Comparison of ENCODE assay signal across 8 mouse cellular contexts in the genomic region with DNA sequence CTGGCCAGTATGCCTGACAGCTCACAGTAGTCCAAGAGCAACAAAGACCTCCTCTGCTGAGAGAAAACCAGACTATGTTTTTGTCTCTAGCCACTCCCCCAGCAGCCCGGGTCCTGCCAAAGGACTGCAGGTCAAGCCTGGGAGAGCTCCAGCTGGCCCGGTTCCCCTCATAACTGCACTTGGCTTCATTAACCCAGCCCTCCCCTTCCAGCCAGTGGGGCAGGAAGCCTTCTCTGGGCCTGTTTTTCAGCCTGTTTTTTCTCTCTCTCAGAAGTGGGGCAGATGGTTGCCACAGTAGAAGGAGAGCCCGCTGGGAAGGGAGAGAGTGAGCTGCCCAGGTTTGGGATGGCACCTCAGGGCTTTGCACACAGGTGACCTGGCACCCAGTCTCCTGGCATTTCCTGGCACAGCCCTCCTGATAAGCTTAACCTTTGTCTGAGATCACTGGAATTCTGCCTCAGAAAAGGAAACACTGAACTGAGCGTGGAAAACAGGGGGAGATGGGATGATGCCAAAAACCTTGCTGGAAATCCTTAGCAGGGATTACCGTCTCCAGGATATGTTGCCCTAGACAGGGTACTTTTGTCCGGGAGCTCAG.
DNase-seq lines count a peak whose midpoint lies in the region; ATAC-seq lines count a peak whose summit lies in the region.

No protein-coding gene starts in this region.

- peaks cover 39% of the 10 kb centered on the region for H3K4me1 ChIP-seq in neural tube, embryonic 13.5 days (replicated peaks)
- peaks cover 16% of the 10 kb centered on the region for H3K4me1 ChIP-seq in forebrain, embryonic 14.5 days (ENCODE audit: control insufficient read depth, insufficient read depth, low read length)
- peaks cover 15 to 28% of the 10 kb centered on the region in 2 experiments for H3K4me1 ChIP-seq in heart, embryonic 14.5 days (ENCODE audit: control insufficient read depth in 2 of 2, insufficient read depth in 2 of 2, low read length in 2 of 2)

- WGBS in neural tube, embryonic 13.5 days = 47% methylated on average over 6 of the region's 6 CpGs
- 35% methylated on average over 6 of the region's 6 CpGs for WGBS in forebrain, embryonic 14.5 days
- 17% methylated on average over 6 of the region's 6 CpGs for WGBS in heart, embryonic 14.5 days

- H3K4me3 ChIP-seq in neural tube, embryonic 13.5 days = no peak overlapping the region
- H3K4me3 ChIP-seq in forebrain, embryonic 14.5 days (ENCODE audit: low read depth, low read length) = no peak overlapping the region
- H3K4me3 ChIP-seq in heart, embryonic 14.5 days (ENCODE audit: control insufficient read depth in 1 of 2, insufficient read depth in 1 of 2, low read depth in 1 of 2, low read length in 2 of 2) = no peak overlapping the region

- no peak overlapping the region for H3K9ac ChIP-seq in neural tube, embryonic 13.5 days
- H3K9ac ChIP-seq in forebrain, embryonic 14.5 days (ENCODE audit: low read length) = 0 out of 2 replicates have a peak overlapping the region, but pooled peaks have one; percentile 17
- H3K9ac ChIP-seq in heart, embryonic 14.5 days (ENCODE audit: low read length) = 0 out of 2 replicates have a peak overlapping the region, but pooled peaks have one; percentile 18

- no peak overlapping the region for H3K4me2 ChIP-seq in neural tube, embryonic 13.5 days
- no peak overlapping the region for H3K4me2 ChIP-seq in forebrain, embryonic 14.5 days (ENCODE audit: low read length)
- no peak overlapping the region for H3K4me2 ChIP-seq in heart, embryonic 14.5 days (ENCODE audit: low read length)

- no peak for DNase-seq in neural tube, embryonic 10.5 days (ENCODE audit: extremely low spot score, low spot score)
- DNase-seq in forebrain, embryonic 14.5 days (ENCODE audit: low spot score) = peak; percentile 76
- DNase-seq in kidney, postnatal 14 days = peak; percentile 94
- DNase-seq in lung, adult 18-20 months = peak; percentile 87 to 90
- DNase-seq in right cerebral cortex, adult 2 months (ENCODE audit: low spot score in 2 of 2) = peak; percentile 43 to 63

- no peaks in the 10 kb centered on the region for H3K9me3 ChIP-seq in neural tube, embryonic 13.5 days
- H3K9me3 ChIP-seq in forebrain, embryonic 14.5 days (replicated peaks; ENCODE audit: control insufficient read depth, low read length) = no peaks in the 10 kb centered on the region
- no peaks in the 10 kb centered on the region for H3K9me3 ChIP-seq in heart, embryonic 14.5 days (ENCODE audit: control insufficient read depth, low read length)

- H3K27ac ChIP-seq in neural tube, embryonic 13.5 days (replicated peaks) = peak overlapping the region; percentile 54
- peak overlapping the region; percentile 72 for H3K27ac ChIP-seq in forebrain, embryonic 14.5 days (ENCODE audit: low read depth, low read length)
- peak overlapping the region; percentile 77 to 89 for H3K27ac ChIP-seq in heart, embryonic 14.5 days (replicated peaks in 1 of 2; ENCODE audit: control insufficient read depth in 1 of 2, insufficient read depth in 1 of 2, low read depth in 2 of 2, low read length in 2 of 2)

- H3K36me3 ChIP-seq in neural tube, embryonic 13.5 days = no peaks in the 10 kb centered on the region
- H3K36me3 ChIP-seq in forebrain, embryonic 14.5 days (ENCODE audit: control insufficient read depth, insufficient read depth, low read length) = no peaks in the 10 kb centered on the region
- H3K36me3 ChIP-seq in heart, embryonic 14.5 days (ENCODE audit: control insufficient read depth, insufficient read depth, low read length) = no peaks in the 10 kb centered on the region

- peak; percentile 70 for ATAC-seq in neural tube, embryonic 13.5 days (ENCODE audit: low read depth)
- ATAC-seq in forebrain, embryonic 14.5 days = peak; percentile 73
- ATAC-seq in heart, embryonic 14.5 days (ENCODE audit: insufficient number of reproducible peaks, insufficient read depth, low FRiP score, low read depth) = peak; percentile 86
- ATAC-seq in inflammation-experienced regulatory T-cells, adult 6 months = no peak

- H3K27me3 ChIP-seq in neural tube, embryonic 13.5 days = no peaks in the 10 kb centered on the region
- no peaks in the 10 kb centered on the region for H3K27me3 ChIP-seq in forebrain, embryonic 14.5 days (replicated peaks; ENCODE audit: control insufficient read depth, insufficient read depth, low read length)
- H3K27me3 ChIP-seq in heart, embryonic 14.5 days (ENCODE audit: control insufficient read depth, insufficient read depth, low read length) = no peaks in the 10 kb centered on the region
